Mouse (Mus musculus): ENCODE results near the gene Ccdc18. TPM values are rescaled to one million over a fixed set of nuclear protein-coding genes. Genes with fewer than 3 reads are reported as not detected.
"Not testable (repeated sequence)": the region's sequence is repeated elsewhere in the genome, so short reads cannot be mapped to it uniquely, and the experiment has no call there.

Gene Ccdc18
- polyA plus RNA-seq, 1 experiment from 2014 or later: 11.0 TPM

DNA sequence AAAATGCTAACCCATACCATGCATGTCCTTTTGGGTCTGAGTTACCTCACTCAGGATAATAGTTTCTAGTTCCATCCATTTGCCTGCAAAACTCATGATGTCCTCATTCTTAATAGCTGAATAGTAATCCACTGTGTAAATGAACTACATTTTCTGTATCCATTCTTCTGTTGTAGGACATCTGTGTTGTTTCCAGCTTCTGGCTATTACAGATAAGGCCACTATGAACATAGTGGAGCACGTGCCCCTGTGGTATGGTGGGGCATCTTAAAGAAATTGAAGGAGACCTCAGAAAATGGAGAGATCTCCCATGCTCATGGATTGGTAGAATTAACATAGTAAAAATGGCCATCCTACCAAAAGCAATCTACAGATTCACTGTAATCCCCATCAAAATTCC is 131.1 kb downstream of the Ccdc18 start:
- H3K4me1 ChIP-seq (ENCODE audit: control insufficient read depth, insufficient read depth, low read length); DNase-seq (ENCODE audit: low spot score); H3K9ac ChIP-seq (replicated peaks; ENCODE audit: low read length); H3K4me2 ChIP-seq (ENCODE audit: low read depth, low read length); H3K4me3 ChIP-seq (ENCODE audit: low read depth, low read length); H3K9me3 ChIP-seq (replicated peaks; ENCODE audit: control insufficient read depth, low read length); H3K36me3 ChIP-seq (replicated peaks; ENCODE audit: control insufficient read depth, insufficient read depth, low read depth, low read length); H3K27me3 ChIP-seq (ENCODE audit: control insufficient read depth, insufficient read depth, low read length); H3K27ac ChIP-seq (replicated peaks; ENCODE audit: low read depth, low read length); ATAC-seq (replicated peaks; ENCODE audit: insufficient number of reproducible peaks, low FRiP score, low TSS enrichment, low read depth): not testable (repeated sequence)
- 75% methylated on average over 1 of the region's 1 CpGs for WGBS

DNA sequence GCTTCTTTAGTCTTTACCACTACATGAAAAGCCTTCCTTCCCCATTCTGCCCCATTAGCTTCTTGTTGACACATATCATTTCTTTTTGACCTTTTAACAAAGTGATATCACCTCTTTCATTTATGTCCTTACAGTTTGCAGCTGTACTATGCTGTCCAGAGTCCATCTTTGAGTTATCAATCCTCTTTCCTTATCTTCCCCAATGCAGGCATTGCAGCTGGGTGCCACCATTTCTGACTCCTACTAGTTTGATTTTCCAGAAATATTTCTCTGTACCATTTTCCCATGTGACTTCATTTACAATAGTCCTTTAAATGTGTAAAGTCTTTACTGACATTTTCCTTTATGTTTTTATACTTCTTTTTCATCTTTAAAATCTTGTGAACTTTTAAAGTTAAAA is 134.3 kb downstream of the Ccdc18 start:
- Histone ChIP-seq H3K36me3 (replicated peaks; ENCODE audit: control insufficient read depth, insufficient read depth, low read depth, low read length) (no peaks in the 10 kb centered on the region), H3K4me1 (ENCODE audit: control insufficient read depth, insufficient read depth, low read length) (no peaks in the 10 kb centered on the region), H3K9ac (replicated peaks; ENCODE audit: low read length) (no peak overlapping the region), H3K27me3 (ENCODE audit: control insufficient read depth, insufficient read depth, low read length) (no peaks in the 10 kb centered on the region), H3K9me3 (replicated peaks; ENCODE audit: control insufficient read depth, low read length) (no peaks in the 10 kb centered on the region), H3K4me3 (ENCODE audit: low read depth, low read length) (no peak overlapping the region), H3K27ac (replicated peaks; ENCODE audit: low read depth, low read length) (no peak overlapping the region), H3K4me2 (ENCODE audit: low read depth, low read length) (no peak overlapping the region)
- DNase-seq (ENCODE audit: low spot score) (no peak), ATAC-seq (replicated peaks; ENCODE audit: insufficient number of reproducible peaks, low FRiP score, low TSS enrichment, low read depth) (no peak)

DNA sequence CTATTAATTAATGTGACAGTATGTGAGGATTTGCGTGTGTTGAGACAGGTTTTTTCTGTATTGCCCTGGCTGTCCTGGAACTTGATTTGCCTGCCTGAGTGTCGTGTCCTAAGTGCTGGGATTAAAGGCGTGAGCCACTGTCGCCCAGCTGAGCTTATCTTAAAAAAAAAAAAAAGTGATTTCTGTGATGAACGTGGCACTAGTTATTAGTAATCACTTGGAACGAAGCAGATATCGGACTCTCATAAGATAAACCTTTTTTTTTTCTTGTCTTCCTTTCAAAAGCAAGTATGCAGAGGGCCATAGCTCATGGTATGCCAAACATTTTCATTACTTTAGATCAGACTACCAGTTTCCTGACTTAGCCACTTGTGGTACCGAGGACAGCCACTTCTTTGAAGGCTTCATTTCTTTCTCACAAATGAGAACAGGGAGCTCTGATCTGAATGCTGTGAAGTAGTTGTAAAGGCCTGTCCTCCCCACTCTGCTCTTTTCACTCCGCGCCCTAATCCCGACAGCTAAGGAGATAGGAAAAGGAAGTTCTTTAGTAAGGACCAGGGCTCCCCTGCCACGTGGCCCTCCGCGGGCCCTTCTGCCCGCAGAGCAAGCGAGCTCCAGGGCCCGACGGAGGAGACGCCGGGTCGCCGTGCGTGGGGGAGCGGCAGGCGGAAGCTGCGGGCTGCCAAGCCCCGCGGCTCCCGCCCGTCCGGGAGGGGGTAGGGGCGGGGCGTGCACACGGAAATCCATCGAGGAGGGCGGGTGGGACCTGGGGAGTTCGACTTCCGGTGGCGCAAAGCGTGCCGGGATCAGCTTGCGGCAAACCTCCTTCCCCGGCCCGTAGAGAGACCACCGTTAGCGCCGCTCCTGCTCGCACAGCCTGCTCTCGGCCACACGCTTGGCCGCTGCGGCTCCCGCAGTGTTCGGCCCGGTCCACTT is 135.7 kb downstream of the Ccdc18 start, which contains the start of gene Dr1:
Gene Dr1, plus strand, starts transcription at position 771 of the 936 bp plus-strand sequence.
- WGBS: 4% methylated on average over 54 of the region's 55 CpGs
- Histone ChIP-seq H3K4me2 (ENCODE audit: low read depth, low read length) (peak within 1 kb of the TSS; percentile 71), H3K27me3 (ENCODE audit: control insufficient read depth, insufficient read depth, low read length) (no peaks in the 10 kb centered on the region), H3K4me3 (ENCODE audit: low read depth, low read length) (peak within 1 kb of the TSS; percentile 93), H3K36me3 (replicated peaks; ENCODE audit: control insufficient read depth, insufficient read depth, low read depth, low read length) (no peaks in the 10 kb centered on the region), H3K9me3 (replicated peaks; ENCODE audit: control insufficient read depth, low read length) (no peaks in the 10 kb centered on the region), H3K27ac (replicated peaks; ENCODE audit: low read depth, low read length) (peak within 1 kb of the TSS; percentile 88), H3K9ac (replicated peaks; ENCODE audit: low read length) (peak within 1 kb of the TSS; percentile 94), H3K4me1 (ENCODE audit: control insufficient read depth, insufficient read depth, low read length) (no peaks in the 10 kb centered on the region)
- DNase-seq (ENCODE audit: low spot score): peak; percentile 94
- peak; percentile 98 for ATAC-seq (replicated peaks; ENCODE audit: insufficient number of reproducible peaks, low FRiP score, low TSS enrichment, low read depth)

DNA sequence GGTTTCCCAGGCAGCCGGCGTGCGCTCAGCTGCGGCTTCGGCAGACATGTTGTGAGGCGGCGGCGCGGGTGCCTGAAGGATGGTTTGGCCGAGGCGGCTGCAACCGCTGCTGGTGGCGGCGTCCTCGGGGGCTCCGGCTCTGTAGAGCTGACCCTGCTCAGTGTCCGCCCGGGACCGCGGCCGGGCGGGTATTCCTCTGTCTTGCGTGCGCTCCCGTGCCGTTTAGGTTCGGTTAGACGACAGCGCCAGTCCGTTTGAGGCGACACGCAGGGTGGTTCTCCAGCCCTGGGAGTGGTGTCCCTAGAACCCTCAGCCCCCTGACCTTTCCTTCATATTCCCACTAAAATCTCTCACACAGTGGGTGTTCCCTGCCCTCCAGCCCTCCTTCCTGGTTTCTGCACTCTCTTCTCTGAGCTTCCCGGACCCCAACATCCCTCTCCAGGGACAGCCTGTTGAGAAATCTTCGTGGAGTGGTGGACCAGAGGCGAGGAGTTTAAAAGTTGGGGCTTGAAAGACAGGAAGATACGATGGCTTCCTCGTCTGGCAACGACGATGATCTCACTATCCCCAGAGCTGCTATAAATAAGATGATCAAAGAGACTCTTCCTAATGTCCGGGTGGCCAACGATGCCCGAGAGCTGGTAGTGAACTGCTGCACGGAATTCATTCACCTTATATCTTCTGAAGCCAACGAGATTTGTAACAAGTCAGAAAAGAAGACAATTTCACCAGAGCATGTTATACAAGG is 136.6 kb downstream of the Ccdc18 start:
- H3K4me2 ChIP-seq (ENCODE audit: low read depth, low read length): peak overlapping the region; percentile 71
- DNase-seq (ENCODE audit: low spot score) (peak; percentile 1), ATAC-seq (replicated peaks; ENCODE audit: insufficient number of reproducible peaks, low FRiP score, low TSS enrichment, low read depth) (peak; percentile 60)
- peak overlapping the region; percentile 93 for H3K4me3 ChIP-seq (ENCODE audit: low read depth, low read length)
- peak overlapping the region; percentile 94 for H3K9ac ChIP-seq (replicated peaks; ENCODE audit: low read length)
- H3K27ac ChIP-seq (replicated peaks; ENCODE audit: low read depth, low read length): peak overlapping the region; percentile 88
- no peaks in the 10 kb centered on the region for H3K36me3 ChIP-seq (replicated peaks; ENCODE audit: control insufficient read depth, insufficient read depth, low read depth, low read length)
- no peaks in the 10 kb centered on the region for H3K4me1 ChIP-seq (ENCODE audit: control insufficient read depth, insufficient read depth, low read length)
- no peaks in the 10 kb centered on the region for H3K27me3 ChIP-seq (ENCODE audit: control insufficient read depth, insufficient read depth, low read length)
- no peaks in the 10 kb centered on the region for H3K9me3 ChIP-seq (replicated peaks; ENCODE audit: control insufficient read depth, low read length)
- under 1% methylated on average over 43 of the region's 44 CpGs for WGBS

DNA sequence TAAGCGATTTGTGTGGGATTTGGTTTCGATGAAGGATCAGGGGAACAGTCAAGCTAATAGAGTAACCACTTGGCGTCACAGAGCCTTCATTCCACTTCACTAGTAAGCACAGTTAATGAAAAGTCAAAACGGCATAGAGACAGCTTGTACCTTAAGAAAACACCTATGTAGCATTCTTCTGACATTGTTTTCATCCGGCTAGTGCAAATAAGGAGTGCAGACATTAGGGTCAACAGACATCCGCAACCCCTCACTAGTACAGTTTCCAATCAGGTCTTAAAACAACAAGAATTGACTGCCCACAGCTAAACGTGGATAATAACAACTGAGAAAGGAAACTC is 137.1 kb downstream of the Ccdc18 start:
- 12% methylated on average over 7 of the region's 7 CpGs for WGBS
- Histone ChIP-seq H3K4me1 (ENCODE audit: control insufficient read depth, insufficient read depth, low read length) (no peaks in the 10 kb centered on the region), H3K27ac (replicated peaks; ENCODE audit: low read depth, low read length) (no peak overlapping the region), H3K4me3 (ENCODE audit: low read depth, low read length) (peak overlapping the region; percentile 93), H3K36me3 (replicated peaks; ENCODE audit: control insufficient read depth, insufficient read depth, low read depth, low read length) (no peaks in the 10 kb centered on the region), H3K27me3 (ENCODE audit: control insufficient read depth, insufficient read depth, low read length) (no peaks in the 10 kb centered on the region), H3K4me2 (ENCODE audit: low read depth, low read length) (peak overlapping the region; percentile 71), H3K9me3 (replicated peaks; ENCODE audit: control insufficient read depth, low read length) (no peaks in the 10 kb centered on the region), H3K9ac (replicated peaks; ENCODE audit: low read length) (peak overlapping the region; percentile 94)
- DNase-seq (ENCODE audit: low spot score) (no peak), ATAC-seq (replicated peaks; ENCODE audit: insufficient number of reproducible peaks, low FRiP score, low TSS enrichment, low read depth) (no peak)

DNA sequence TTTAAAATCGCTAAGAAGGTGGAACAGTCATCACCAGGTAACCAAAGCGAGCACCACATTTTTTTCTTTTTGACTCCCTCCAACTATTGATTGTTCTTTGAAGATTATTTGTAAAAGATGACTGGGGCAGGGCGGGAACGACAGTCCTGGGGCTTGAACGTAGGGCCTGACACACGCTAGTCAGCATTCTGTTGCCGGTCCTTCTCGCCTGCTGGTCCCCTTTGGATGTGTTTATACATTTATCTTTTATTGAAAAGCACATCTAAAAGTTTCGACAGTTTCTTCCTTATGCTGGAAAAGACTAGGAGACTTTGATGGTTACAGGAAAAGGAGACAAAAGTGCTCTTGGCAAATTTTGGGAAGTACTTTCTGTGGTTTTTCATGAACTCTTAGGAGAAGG is 137.7 kb downstream of the Ccdc18 start:
- peak overlapping the region; percentile 10; the same call in 1 of the 2 replicates for H3K9ac ChIP-seq (replicated peaks; ENCODE audit: low read length)
- no peak for ATAC-seq (replicated peaks; ENCODE audit: insufficient number of reproducible peaks, low FRiP score, low TSS enrichment, low read depth)
- no peaks in the 10 kb centered on the region for H3K27me3 ChIP-seq (ENCODE audit: control insufficient read depth, insufficient read depth, low read length)
- DNase-seq (ENCODE audit: low spot score): no peak
- no peaks in the 10 kb centered on the region for H3K36me3 ChIP-seq (replicated peaks; ENCODE audit: control insufficient read depth, insufficient read depth, low read depth, low read length)
- no peaks in the 10 kb centered on the region for H3K9me3 ChIP-seq (replicated peaks; ENCODE audit: control insufficient read depth, low read length)
- H3K4me3 ChIP-seq (ENCODE audit: low read depth, low read length): peak overlapping the region; percentile 93
- no peaks in the 10 kb centered on the region for H3K4me1 ChIP-seq (ENCODE audit: control insufficient read depth, insufficient read depth, low read length)
- H3K27ac ChIP-seq (replicated peaks; ENCODE audit: low read depth, low read length): no peak overlapping the region
- 56% methylated on average over 9 of the region's 9 CpGs for WGBS
- peak overlapping the region; percentile 71 for H3K4me2 ChIP-seq (ENCODE audit: low read depth, low read length)

DNA sequence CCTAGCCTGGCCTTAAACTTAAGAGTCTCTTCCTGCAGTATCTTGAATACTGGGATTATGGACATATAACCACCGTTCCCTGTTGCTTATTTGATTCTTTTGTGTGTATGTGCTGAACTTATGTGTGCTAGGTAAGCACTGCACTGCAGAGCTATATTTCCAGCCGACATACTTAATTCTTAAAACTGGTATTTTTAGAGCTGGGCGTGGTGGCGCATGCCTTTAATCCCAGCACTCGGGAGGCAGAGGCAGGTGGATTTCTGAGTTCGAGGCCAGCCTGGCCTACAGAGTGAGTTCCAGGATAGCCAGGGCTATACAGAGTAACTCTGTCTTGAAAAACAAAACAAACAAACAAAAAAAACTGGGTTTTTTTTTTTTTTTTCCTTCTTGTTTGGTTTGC is 138.7 kb downstream of the Ccdc18 start:
- not testable (repeated sequence) for ATAC-seq (replicated peaks; ENCODE audit: insufficient number of reproducible peaks, low FRiP score, low TSS enrichment, low read depth); H3K9ac ChIP-seq (replicated peaks; ENCODE audit: low read length); H3K27me3 ChIP-seq (ENCODE audit: control insufficient read depth, insufficient read depth, low read length); H3K27ac ChIP-seq (replicated peaks; ENCODE audit: low read depth, low read length); H3K36me3 ChIP-seq (replicated peaks; ENCODE audit: control insufficient read depth, insufficient read depth, low read depth, low read length); DNase-seq (ENCODE audit: low spot score); H3K4me3 ChIP-seq (ENCODE audit: low read depth, low read length); H3K4me2 ChIP-seq (ENCODE audit: low read depth, low read length); H3K9me3 ChIP-seq (replicated peaks; ENCODE audit: control insufficient read depth, low read length); H3K4me1 ChIP-seq (ENCODE audit: control insufficient read depth, insufficient read depth, low read length)
- 94% methylated on average over 6 of the region's 6 CpGs for WGBS
